Mouse (Mus musculus) liver, embryonic 12.5 days (tissue): ENCODE results near the gene Sorcs2. TPM values are rescaled to one million over a fixed set of nuclear protein-coding genes. Genes with fewer than 3 reads are reported as not detected.

Experiments used
- ATAC-seq: fragments of 200-750 bp; cut with Nextera tagmentation; 2 replicates; pipeline ENCODE4 v1.8.0; 2017; ENCODE audit warnings: moderate number of reproducible peaks, mild to moderate bottlenecking, moderate library complexity
- H3K27ac ChIP-seq: fragments of 300-500 bp; sonication (generic); 2 replicates; pipeline ENCODE4 v1.5.1; 2016; ENCODE audit warnings: mild to moderate bottlenecking
- H3K27me3 ChIP-seq: fragments of 300-500 bp; sonication (generic); replicated peaks from 2 replicates; pipeline ENCODE4 v1.6.1; 2016; ENCODE audit warnings: mild to moderate bottlenecking, moderate library complexity
- H3K36me3 ChIP-seq: fragments of 300-500 bp; sonication (generic); 2 replicates; pipeline ENCODE4 v1.6.1; 2016; ENCODE audit warnings: mild to moderate bottlenecking, moderate library complexity
- H3K4me1 ChIP-seq: fragments of 300-500 bp; sonication (generic); 2 replicates; pipeline ENCODE4 v1.6.1; 2016
- H3K4me2 ChIP-seq: fragments of 300-500 bp; sonication (generic); 2 replicates; pipeline ENCODE4 v1.6.1; 2016; ENCODE audit warnings: mild to moderate bottlenecking, moderate library complexity
- H3K4me3 ChIP-seq: fragments of 300-500 bp; sonication (generic); 2 replicates; pipeline ENCODE4 v1.5.1; 2016; ENCODE audit warnings: mild to moderate bottlenecking, moderate library complexity
- H3K9ac ChIP-seq: fragments of 300-500 bp; sonication (generic); 2 replicates; pipeline ENCODE4 v1.6.1; 2016; ENCODE audit warnings: mild to moderate bottlenecking, moderate library complexity
- H3K9me3 ChIP-seq: fragments of 300-500 bp; sonication (generic); replicated peaks from 2 replicates; pipeline ENCODE4 v1.6.1; 2016; ENCODE audit warnings: mild to moderate bottlenecking, moderate library complexity
- WGBS: fragments of 180-500 bp; shearing (Covaris S2); methylation state at CpG from one replicate; pipeline ENCODE4 v1.1.7; 2016; ENCODE audit not compliant: insufficient replicate concordance; 5-methylcytosine and 5-hydroxymethylcytosine counted together
- polyA plus RNA-seq: library from polyadenylated mRNA; unstranded; fragments of >200 nt; fragmentation: Nextera tagmentation; extraction: Ambion mirVana; gene quantifications from 2 replicates; pipeline ENCODE4 v1.2.1, GENCODE M21; 2016

Sorcs2 gene
- polyA plus RNA-seq, 1 experiment from 2014 or later, result 1.2 TPM

GRCm38 (mm10) chr5:36199519-36199918 lies 198.4 kb downstream of the Sorcs2 start:
- Histone ChIP-seq H3K4me1 (no peaks in the 10 kb centered on the region), H3K9ac (no peak overlapping the region), H3K4me3 (no peak overlapping the region), H3K9me3 (no peaks in the 10 kb centered on the region), H3K36me3 (no peaks in the 10 kb centered on the region), H3K4me2 (no peak overlapping the region), H3K27ac (no peak overlapping the region), H3K27me3 (no peaks in the 10 kb centered on the region)
- ATAC-seq, result no peak
- 47% methylated on average over 1 of the region's 1 CpGs for WGBS

DNA sequence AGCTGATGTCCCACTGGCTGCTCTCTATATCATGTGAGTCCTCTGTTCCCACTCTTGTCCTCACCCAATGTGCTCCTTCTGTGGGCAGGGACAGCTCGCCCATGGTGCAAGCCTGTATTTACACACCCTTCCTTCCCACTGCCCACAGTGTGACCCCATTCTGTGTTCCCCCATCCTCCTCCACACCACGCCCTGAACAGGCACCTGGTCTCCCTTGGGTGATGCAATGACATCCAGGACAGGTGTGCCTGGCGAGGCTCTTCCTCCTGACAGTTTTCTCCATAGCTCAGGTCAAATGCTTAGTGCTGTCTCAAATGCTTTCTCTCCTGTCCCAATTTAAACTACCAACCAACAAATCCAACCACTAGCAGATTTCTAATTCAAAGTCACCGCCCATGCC lies 202.5 kb downstream of the Sorcs2 start:
- Histone ChIP-seq H3K4me1 (no peaks in the 10 kb centered on the region), H3K9ac (no peak overlapping the region), H3K27me3 (no peaks in the 10 kb centered on the region), H3K4me2 (no peak overlapping the region), H3K27ac (no peak overlapping the region), H3K36me3 (no peaks in the 10 kb centered on the region), H3K9me3 (no peaks in the 10 kb centered on the region), H3K4me3 (no peak overlapping the region)
- 42% methylated on average over 4 of the region's 4 CpGs for WGBS
- no peak for ATAC-seq

DNA sequence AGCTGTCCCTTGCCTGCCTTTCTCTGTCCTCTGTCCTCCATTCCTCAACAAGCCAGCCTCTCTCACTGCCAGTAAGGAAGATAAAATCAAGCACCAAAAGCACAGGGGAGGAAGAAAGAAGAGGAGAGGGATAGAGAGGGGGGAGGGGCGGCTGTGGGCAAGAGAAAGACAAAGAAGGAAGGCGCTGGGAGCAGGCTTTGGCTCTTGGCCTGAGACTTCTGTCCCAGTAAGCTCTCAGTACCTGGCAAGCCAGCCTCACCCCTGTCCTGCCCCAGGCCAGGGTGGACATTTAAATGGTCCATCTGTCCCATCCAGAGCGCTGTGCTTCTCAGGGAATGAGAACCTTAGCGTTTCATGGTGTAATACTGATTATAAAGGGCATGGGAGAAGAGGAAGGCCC lies 203.3 kb downstream of the Sorcs2 start:
- H3K27ac ChIP-seq, result no peak overlapping the region
- 46% methylated on average over 3 of the region's 4 CpGs for WGBS

DNA sequence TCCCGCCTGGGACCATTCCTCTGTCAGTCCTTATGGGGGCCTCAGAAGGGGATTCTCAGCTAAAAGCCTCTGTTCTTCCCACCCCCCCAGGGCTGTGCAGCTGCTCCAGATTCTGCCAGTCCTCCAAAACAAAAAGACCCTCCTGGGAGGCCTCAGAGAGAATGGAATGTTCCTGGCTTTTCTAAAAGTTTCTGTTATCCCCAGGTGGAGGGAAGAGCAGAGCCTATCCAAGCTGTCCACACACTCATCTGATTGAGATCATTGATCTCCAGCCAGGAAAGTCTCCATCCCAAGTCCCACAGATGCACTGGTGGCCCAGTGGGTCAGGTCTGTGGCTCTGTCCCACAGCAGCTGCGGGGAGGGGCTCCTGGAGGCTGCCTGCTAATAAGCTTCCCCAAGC lies 205.3 kb downstream of the Sorcs2 start:
- 55% methylated on average over 2 of the region's 2 CpGs for WGBS
- Histone ChIP-seq H3K9ac (no peak overlapping the region), H3K4me1 (no peaks in the 10 kb centered on the region), H3K36me3 (no peaks in the 10 kb centered on the region), H3K27ac (no peak overlapping the region), H3K4me2 (no peak overlapping the region), H3K4me3 (no peak overlapping the region), H3K9me3 (no peaks in the 10 kb centered on the region), H3K27me3 (no peaks in the 10 kb centered on the region)
- no peak for ATAC-seq

More for the DNA sequence above, 203.3 kb downstream of the Sorcs2 start:
- H3K9me3 ChIP-seq, result no peaks in the 10 kb centered on the region
- ATAC-seq, result no peak
- H3K4me2 ChIP-seq, result no peak overlapping the region
- no peaks in the 10 kb centered on the region for H3K27me3 ChIP-seq
- H3K4me1 ChIP-seq, result no peaks in the 10 kb centered on the region
- H3K4me3 ChIP-seq, result no peak overlapping the region
- no peaks in the 10 kb centered on the region for H3K36me3 ChIP-seq
- no peak overlapping the region for H3K9ac ChIP-seq

GRCm38 (mm10) chr5:36191876-36192275 lies 206.1 kb downstream of the Sorcs2 start:
- Histone ChIP-seq H3K27ac (no peak overlapping the region), H3K9me3 (no peaks in the 10 kb centered on the region), H3K4me3 (no peak overlapping the region), H3K36me3 (no peaks in the 10 kb centered on the region), H3K9ac (no peak overlapping the region), H3K4me2 (no peak overlapping the region), H3K4me1 (no peaks in the 10 kb centered on the region), H3K27me3 (no peaks in the 10 kb centered on the region)
- ATAC-seq, result no peak
- WGBS, result 75% methylated on average over 3 of the region's 3 CpGs

- Histone ChIP-seq H3K9me3 (no peaks in the 10 kb centered on the region), H3K4me3 (no peak overlapping the region), H3K27ac (no peak overlapping the region), H3K4me2 (no peak overlapping the region), H3K9ac (no peak overlapping the region), H3K36me3 (no peaks in the 10 kb centered on the region), H3K4me1 (no peaks in the 10 kb centered on the region), H3K27me3 (no peaks in the 10 kb centered on the region)
- WGBS, result 60% methylated on average over 4 of the region's 4 CpGs
- ATAC-seq, result no peak
Observed at GRCm38 (mm10) chr5:36191285-36191684, 206.7 kb downstream of the Sorcs2 start.

DNA sequence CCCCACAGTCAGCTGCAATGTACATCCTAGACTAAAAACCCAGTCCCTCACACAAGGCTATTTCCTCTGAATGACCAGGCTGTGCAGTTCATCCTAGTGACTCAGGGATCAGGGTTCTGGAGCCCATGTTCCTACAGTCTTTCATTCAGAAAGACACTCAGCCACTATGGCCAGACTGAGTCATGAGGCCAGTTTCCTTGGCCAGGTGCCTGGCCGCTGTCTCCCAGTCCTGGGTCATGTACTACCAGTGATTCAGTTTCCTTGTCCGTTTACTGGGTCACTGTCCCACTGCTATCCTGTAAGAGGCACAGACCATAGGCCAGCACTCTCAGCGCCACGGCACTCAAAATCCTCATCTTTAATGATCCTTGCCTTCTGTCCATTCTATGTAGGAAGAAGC lies 209.6 kb downstream of the Sorcs2 start:
- no peaks in the 10 kb centered on the region for H3K4me1 ChIP-seq
- no peaks in the 10 kb centered on the region for H3K27me3 ChIP-seq
- no peak overlapping the region for H3K4me2 ChIP-seq
- H3K4me3 ChIP-seq, result no peak overlapping the region
- 68% methylated on average over 4 of the region's 4 CpGs for WGBS
- H3K9me3 ChIP-seq, result no peaks in the 10 kb centered on the region
- H3K27ac ChIP-seq, result no peak overlapping the region
- ATAC-seq, result no peak
- H3K9ac ChIP-seq, result no peak overlapping the region
- no peaks in the 10 kb centered on the region for H3K36me3 ChIP-seq

GRCm38 (mm10) chr5:36186294-36187053 lies 211.5 kb downstream of the Sorcs2 start:
- no peak for ATAC-seq

GRCm38 (mm10) chr5:36182326-36182725 lies 215.6 kb downstream of the Sorcs2 start:
- Histone ChIP-seq H3K4me1 (no peaks in the 10 kb centered on the region), H3K9me3 (no peaks in the 10 kb centered on the region), H3K9ac (no peak overlapping the region), H3K27me3 (no peaks in the 10 kb centered on the region), H3K4me3 (no peak overlapping the region), H3K27ac (no peak overlapping the region), H3K36me3 (no peaks in the 10 kb centered on the region), H3K4me2 (no peak overlapping the region)
- ATAC-seq, result no peak
- 72% methylated on average over 7 of the region's 7 CpGs for WGBS

More at GRCm38 (mm10) chr5:36186294-36187053, 211.5 kb downstream of the Sorcs2 start:
- H3K36me3 ChIP-seq, result no peaks in the 10 kb centered on the region
- H3K4me3 ChIP-seq, result no peak overlapping the region
- no peaks in the 10 kb centered on the region for H3K9me3 ChIP-seq
- H3K27ac ChIP-seq, result no peak overlapping the region
- WGBS, result 41% methylated on average over 8 of the region's 8 CpGs
- no peak overlapping the region for H3K9ac ChIP-seq
- no peaks in the 10 kb centered on the region for H3K27me3 ChIP-seq
- H3K4me1 ChIP-seq, result no peaks in the 10 kb centered on the region
- no peak overlapping the region for H3K4me2 ChIP-seq

DNA sequence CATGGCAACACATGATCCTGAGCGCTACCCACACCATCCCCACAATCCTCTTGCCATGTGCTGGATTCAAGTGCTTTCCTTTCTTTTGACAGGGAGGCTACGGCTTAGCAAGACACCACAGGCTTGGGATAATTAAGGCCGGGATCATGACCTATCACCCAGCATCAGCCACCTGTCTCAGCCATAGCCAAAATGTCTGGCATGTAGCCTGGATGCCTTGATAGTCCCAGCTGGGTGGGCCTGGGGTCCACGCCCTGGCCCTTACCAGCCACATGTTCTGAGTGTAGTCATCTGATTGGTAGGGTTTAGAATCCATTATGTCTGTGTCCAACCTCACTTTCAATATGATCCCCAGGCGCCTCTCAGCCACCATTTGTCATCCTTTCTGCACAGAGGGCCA lies 218.2 kb downstream of the Sorcs2 start:
- no peaks in the 10 kb centered on the region for H3K9me3 ChIP-seq
- H3K4me1 ChIP-seq, result no peaks in the 10 kb centered on the region
- H3K27me3 ChIP-seq, result no peaks in the 10 kb centered on the region
- H3K36me3 ChIP-seq, result no peaks in the 10 kb centered on the region
- no peak overlapping the region for H3K27ac ChIP-seq
- H3K4me2 ChIP-seq, result no peak overlapping the region
- H3K9ac ChIP-seq, result no peak overlapping the region
- no peak for ATAC-seq
- no peak overlapping the region for H3K4me3 ChIP-seq
- WGBS, result 71% methylated on average over 5 of the region's 5 CpGs

DNA sequence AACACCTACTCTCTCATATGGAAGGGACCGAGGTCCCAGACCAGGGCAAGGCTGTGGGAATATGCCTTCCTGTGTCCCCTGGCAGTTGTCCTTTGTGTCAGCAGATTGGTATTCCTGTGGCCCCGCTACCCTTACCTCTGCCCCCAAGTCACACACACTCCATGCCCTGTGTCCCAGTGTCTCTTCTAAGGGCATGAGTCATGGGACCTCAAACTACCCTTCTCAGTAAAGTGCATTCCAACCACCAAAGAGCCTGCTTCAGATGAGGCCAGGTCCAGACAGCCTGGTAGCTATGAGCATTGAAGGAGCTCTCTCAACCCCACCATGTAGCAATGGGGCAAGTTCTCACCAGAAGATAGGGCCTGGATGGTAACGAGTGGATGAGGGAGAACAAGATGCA lies 219.2 kb downstream of the Sorcs2 start:
- H3K4me3 ChIP-seq, result no peak overlapping the region
- H3K4me2 ChIP-seq, result no peak overlapping the region
- no peak overlapping the region for H3K9ac ChIP-seq
- H3K36me3 ChIP-seq, result no peaks in the 10 kb centered on the region
- H3K27ac ChIP-seq, result no peak overlapping the region
- H3K4me1 ChIP-seq, result no peaks in the 10 kb centered on the region
- H3K27me3 ChIP-seq, result no peaks in the 10 kb centered on the region
- WGBS, result 71% methylated on average over 3 of the region's 3 CpGs
- ATAC-seq, result no peak
- no peaks in the 10 kb centered on the region for H3K9me3 ChIP-seq

DNA sequence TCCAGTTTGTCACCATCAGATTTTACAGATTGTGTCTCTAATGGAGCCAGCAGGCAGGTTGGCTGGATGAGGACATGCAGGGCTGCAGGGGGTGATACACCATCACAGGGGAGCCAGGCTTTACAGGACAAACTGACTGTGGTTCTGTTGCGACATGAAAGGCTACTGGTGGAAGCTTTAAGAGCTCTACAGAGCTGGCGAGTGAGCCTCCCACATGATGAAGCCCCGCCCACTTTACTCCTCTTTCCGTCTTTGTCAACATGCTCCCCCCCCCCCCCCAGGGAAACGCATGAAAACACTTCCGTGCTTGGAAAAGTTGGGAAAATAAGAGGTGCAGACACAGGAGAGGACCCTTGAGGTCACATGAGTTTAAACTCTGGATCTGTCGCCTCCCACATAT lies 219.7 kb downstream of the Sorcs2 start:
- no peak for ATAC-seq
- no peaks in the 10 kb centered on the region for H3K27me3 ChIP-seq
- 39% methylated on average over 7 of the region's 7 CpGs for WGBS
- H3K36me3 ChIP-seq, result no peaks in the 10 kb centered on the region
- H3K9ac ChIP-seq, result no peak overlapping the region
- H3K4me1 ChIP-seq, result no peaks in the 10 kb centered on the region
- no peak overlapping the region for H3K4me3 ChIP-seq
- no peak overlapping the region for H3K4me2 ChIP-seq
- H3K27ac ChIP-seq, result no peak overlapping the region
- H3K9me3 ChIP-seq, result no peaks in the 10 kb centered on the region

- Histone ChIP-seq H3K4me3 (no peak overlapping the region), H3K9ac (no peak overlapping the region), H3K27me3 (no peaks in the 10 kb centered on the region), H3K36me3 (no peaks in the 10 kb centered on the region), H3K9me3 (no peaks in the 10 kb centered on the region), H3K27ac (no peak overlapping the region), H3K4me2 (no peak overlapping the region), H3K4me1 (no peaks in the 10 kb centered on the region)
- WGBS, result 63% methylated on average over 4 of the region's 4 CpGs
- ATAC-seq, result no peak
Observed at GRCm38 (mm10) chr5:36176873-36177272, 221.1 kb downstream of the Sorcs2 start.
